Mouse (Mus musculus) CD8-positive naive resting alpha-beta T cell, adult 2 months (primary cell): Measurements from ENCODE around the gene Gm8246.
"Not testable (repeated sequence)": the region's sequence is repeated elsewhere in the genome, so short reads cannot be mapped to it uniquely, and the experiment has no call there.

Experiments
- DNase-seq, 2 experiments: peaks; one replicate each; pipeline ENCODE4 v3.0.0; 2022; ENCODE audit warnings: low read depth in 2 of 2, low spot score in 2 of 2

Gm8246 gene

GRCm38 (mm10) chr14:5477730-5478129 is at the start of gene Gm8246:
Gene Gm8246 (minus strand): TSS chr14:5477830.
- not testable (repeated sequence) for DNase-seq

- DNase-seq, result not testable (repeated sequence)
Observed at GRCm38 (mm10) chr14:5501374-5501773, 23.7 kb upstream of the Gm8246 start, which contains the start of gene Gm3488. Gene Gm3488 (plus strand): TSS chr14:5501674.

GRCm38 (mm10) chr14:5483907-5484306 is 6.3 kb upstream of the Gm8246 start, which contains the start of gene Gm3187:
Gene Gm3187 (plus strand): TSS chr14:5484207.
- DNase-seq, result not testable (repeated sequence)

GRCm38 (mm10) chr14:5460469-5460868 is 17.2 kb downstream of the Gm8246 start:
- DNase-seq, result not testable (repeated sequence)

GRCm38 (mm10) chr14:5455367-5455766 is 22.3 kb downstream of the Gm8246 start, which contains the start of gene Gm3194:
Gene Gm3194 (minus strand): TSS chr14:5455467.
- not testable (repeated sequence) for DNase-seq
